Mouse (Mus musculus) embryo, embryonic 10 days (tissue): Measurements from ENCODE around the gene Agap2.
"Not testable (repeated sequence)": the region's sequence is repeated elsewhere in the genome, so short reads cannot be mapped to it uniquely, and the experiment has no call there.

Experiments used
- DNase-seq: peaks from one replicate; pipeline ENCODE4 v3.0.0-alpha.2; 2015; ENCODE audit warnings: low spot score

Gene Agap2

DNA sequence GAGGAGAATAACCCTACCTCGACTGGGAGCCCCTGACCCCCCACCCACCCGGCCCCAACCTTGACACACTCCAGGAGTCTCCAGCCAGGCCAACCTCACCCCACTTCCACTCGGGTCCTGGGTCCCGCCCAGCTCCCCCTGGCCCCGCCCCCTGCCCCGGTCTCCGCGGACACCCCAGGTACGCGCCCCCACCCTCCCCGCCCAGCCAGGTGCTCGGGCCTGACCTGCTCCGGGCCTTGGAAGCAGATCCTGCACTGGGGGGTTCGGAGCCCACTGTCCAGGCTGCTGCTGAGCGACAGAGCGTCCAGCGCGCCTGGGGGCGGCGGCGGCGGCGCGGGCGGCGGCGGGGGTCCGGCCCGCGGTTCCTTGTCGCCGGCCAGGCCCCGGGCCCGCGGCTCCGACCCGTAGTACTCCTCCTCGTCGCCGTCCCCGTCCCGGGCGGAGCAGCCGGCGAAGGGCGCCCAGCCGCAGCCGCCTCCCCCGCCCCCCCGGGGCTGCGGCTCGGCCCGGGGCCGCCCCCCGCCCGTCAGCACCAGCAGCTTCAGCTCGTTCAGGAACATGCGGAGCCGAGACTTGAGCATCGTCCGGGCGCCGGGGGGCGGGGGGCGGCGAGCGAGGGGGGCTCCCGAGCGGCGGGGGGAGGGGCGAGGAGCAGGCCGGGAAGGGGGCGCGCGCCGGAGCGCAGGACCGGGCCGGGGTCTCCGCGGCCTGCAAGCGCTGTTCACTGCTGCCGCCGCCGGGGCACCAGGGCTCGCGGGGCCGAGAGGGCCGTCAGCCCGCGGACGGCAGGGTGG is 15.7 kb upstream of the Agap2 start:
- DNase-seq = no peak

DNA sequence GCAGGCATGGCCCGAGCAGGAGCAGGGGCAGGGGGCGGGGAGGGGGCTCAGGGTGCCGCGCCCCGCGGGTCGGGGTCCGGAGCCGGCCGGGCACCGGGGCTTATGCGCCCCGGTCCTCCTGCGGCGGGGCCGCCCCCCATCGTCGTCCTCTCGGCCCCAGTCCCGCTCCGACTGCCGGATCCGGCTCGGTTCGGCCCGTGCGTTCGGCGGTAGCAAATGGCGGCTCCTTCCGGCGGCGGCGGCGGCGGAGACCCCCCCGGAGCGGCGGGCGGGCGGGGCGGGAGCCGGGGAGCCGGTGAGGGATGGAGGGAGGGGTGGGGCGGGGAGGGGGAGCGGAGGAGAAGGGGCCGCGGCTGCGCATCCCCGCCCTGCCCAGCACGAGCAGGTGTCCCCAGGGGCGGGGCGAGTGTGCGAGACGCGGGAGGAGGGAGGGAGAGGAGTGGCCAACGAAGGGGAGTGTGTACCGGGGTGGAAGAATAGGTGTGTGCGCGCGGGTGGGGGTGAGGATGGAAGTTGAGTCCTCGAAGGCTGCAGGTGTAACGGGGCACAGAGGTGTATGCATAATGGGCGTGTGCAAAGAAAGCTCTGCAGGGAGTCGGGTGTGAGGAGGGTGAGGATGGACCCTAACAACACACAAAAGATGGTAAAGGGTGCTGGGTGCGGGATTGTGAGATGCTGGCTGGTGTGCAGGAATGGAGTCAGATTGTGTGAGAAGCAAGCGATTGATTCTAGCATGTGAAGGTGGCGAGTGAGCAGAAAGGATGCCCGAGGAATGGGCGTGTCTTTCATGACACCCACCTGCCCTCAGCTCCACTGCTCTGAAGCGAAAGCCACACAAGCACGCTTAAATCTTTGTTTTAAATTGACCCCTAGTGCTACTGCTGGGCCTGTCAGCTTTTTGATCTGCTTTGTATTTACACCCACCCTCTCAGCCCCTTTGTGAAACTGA is 14.8 kb upstream of the Agap2 start, which contains the start of gene March9:
Gene March9 (minus strand): TSS at position 217 of the 949 bp plus-strand sequence.
- DNase-seq = peak; percentile 83

DNA sequence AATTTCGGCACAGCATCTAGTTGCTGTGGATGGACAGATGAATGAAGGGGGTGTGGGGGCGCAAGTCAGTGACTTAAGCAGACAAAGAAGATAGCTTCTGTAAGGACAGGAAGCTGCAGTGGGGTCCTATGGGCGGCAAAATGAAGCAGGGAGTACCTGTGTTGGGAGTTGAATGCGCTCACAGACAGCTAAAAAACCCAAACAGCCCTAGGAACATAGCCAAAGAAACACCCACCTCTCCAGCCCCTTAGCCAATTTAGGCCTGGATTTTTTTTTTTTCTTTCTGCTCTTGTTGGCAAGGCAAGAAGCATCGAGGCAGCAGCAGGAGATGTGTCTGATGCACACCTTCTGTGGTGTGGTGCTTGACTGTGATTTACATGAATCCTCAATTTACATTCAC is 14.0 kb upstream of the Agap2 start:
- DNase-seq = no peak

DNA sequence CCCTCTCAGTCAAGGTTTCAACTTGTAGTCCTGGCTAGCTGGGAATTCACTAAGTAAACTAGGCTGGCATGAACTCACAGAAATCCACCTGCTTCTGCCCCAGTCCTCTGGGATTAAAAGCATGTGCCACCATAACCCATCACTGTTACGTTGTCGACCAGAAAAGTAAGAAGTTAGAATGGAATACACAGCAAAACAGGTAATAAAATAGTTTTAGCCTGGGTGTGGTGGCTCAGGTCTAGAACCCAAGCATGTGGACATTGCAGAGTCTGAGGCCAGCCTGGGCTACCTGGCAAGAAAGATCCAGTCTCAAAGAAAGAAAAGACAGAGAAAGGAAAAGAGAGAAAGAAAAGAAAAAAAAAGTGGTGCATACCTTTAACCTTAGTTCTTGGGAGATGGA is 13.6 kb upstream of the Agap2 start:
- DNase-seq = no peak

DNA sequence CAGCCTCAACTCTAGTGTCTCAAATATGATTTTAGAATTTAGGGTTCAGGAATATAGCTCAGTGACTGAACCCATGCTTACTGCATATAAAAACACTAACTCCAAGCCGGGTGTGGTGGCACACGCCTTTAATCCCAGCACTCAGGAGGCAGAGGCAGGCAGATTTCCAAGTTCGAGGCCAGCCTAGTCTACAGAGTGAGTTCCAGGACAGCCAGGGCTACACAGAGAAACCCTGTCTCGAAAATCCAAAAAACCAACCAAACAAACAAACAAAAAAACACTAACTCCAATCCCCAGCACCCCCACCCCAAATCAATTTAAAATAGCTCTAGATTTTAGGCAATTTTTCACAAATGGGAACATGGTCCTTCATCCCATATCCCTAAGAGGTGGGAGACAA is 13.0 kb upstream of the Agap2 start:
- not testable (repeated sequence) for DNase-seq

DNA sequence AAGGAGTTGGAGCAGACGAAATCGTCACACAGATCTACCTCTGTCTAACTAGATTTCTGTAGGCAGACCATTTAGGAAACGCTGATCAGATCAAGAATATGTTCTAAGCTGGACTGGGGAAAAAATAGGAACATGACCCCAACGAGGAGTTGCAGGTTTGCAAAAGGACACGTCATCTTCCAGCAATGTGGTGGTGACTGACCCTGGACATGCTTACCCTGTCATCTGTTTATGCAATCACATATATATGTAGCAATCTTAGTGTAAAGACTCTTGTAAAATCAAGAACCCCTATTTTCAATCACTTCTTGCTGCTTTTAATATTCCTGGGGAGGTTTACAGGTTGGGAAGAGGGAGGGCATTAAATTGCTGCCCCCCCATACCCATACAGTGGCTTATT is 12.6 kb upstream of the Agap2 start:
- DNase-seq = no peak

GRCm38 (mm10) chr10:127063239-127063872 is 11.7 kb upstream of the Agap2 start, which contains the start of gene Cdk4:
Gene Cdk4 (plus strand): TSS chr10:127063534.
- peak; percentile 98 for DNase-seq

- peak; percentile 35 for DNase-seq
These were observed 10.9 kb upstream of the Agap2 start for GRCm38 (mm10) chr10:127063913-127064870.

DNA sequence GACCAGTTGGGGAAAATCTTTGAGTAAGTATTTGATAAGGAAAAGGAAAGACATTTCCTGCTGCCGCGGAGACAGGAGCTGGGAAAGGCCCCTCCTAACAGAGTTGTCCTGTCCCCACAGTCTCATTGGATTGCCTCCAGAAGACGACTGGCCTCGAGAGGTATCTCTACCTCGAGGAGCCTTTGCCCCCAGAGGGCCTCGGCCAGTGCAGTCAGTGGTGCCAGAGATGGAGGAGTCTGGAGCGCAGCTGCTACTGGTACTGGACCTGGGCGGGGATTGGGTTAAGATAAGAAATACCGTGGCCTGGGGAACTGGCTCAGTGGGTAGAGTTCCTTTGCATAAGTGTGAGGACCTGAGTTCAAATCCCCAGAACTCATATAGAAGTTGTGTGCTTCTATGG is 9.1 kb upstream of the Agap2 start:
- DNase-seq = no peak

DNA sequence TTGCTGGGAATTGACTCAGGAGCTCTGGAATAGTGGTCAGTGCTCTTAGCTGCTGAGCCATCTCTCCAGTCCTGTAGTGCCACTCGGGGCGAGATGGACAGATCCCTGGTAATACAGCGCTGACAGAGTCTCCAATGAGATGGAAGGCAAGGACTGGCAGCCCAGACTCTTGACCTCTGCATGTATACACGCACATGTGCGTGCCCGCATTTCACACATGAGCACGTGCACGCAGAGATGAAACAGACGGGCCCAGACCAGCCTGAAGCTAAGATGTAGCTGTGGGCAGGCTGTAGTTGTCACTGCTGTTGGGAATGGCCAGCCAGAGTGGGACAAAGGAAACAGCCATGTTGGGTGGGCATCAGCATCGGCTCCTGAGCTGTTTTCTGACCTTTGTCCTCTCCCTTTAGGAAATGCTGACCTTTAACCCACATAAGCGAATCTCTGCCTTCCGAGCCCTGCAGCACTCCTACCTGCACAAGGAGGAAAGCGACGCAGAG is 8.5 kb upstream of the Agap2 start:
- DNase-seq = no peak

GRCm38 (mm10) chr10:127068360-127069038 is 6.6 kb upstream of the Agap2 start:
- DNase-seq = no peak

GRCm38 (mm10) chr10:127069281-127070189 is 5.5 kb upstream of the Agap2 start:
- DNase-seq = peak; percentile 67

GRCm38 (mm10) chr10:127070190-127071121 is 4.6 kb upstream of the Agap2 start, which contains the start of gene Tspan31:
Gene Tspan31 (minus strand): TSS chr10:127070264.
- peak; percentile 99 for DNase-seq

- DNase-seq = no peak
These were observed 3.9 kb upstream of the Agap2 start for GRCm38 (mm10) chr10:127071203-127071602.

DNA sequence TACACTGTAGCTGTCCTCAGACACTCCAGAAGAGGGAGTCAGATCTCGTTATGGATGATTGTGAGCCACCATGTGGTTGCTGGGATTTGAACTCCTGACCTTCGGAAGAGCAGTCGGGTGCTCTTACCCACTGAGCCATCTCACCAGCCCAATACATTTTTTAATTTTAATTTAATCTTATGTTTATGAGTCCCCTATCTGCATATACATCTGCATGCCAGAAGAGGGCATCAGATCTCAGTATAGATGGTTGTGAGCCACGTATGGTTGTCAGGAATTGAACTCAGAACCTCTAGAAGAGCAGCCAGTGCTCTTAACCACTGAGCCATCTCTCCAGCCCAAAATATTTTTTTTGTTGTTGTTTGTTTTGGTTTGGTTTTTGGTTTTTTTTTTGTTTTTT is 2.8 kb upstream of the Agap2 start:
- DNase-seq = not testable (repeated sequence)

- not testable (repeated sequence) for DNase-seq
These were observed 2.1 kb upstream of the Agap2 start for GRCm38 (mm10) chr10:127072969-127073368.

GRCm38 (mm10) chr10:127073981-127074380 is 1.1 kb upstream of the Agap2 start:
- no peak for DNase-seq

DNA sequence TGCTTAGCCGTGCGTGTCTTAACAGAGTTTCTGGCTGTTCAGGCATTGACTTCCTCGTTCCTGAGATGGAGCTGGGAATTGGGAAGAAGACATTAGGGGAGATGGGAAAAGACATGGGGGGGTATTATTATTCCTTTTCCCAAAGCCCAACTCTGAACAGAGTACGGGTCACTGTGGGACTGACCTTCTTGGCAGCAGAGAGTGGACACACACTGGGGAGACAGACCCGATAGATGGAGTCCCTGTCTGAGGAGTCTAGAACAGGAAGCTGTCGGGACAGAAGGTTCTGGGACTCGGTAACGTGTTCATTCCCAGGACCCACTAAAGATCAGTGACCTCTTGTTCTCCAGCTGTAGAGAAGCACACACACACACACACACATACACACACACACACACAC is 567 bp downstream of the Agap2 start:
- no peak for DNase-seq
